Mouse (Mus musculus): Measurements from ENCODE around the gene 1700042G07Rik.
"Not testable (repeated sequence)": the region's sequence is repeated elsewhere in the genome, so short reads cannot be mapped to it uniquely, and the experiment has no call there.

The 1700042G07Rik gene

DNA sequence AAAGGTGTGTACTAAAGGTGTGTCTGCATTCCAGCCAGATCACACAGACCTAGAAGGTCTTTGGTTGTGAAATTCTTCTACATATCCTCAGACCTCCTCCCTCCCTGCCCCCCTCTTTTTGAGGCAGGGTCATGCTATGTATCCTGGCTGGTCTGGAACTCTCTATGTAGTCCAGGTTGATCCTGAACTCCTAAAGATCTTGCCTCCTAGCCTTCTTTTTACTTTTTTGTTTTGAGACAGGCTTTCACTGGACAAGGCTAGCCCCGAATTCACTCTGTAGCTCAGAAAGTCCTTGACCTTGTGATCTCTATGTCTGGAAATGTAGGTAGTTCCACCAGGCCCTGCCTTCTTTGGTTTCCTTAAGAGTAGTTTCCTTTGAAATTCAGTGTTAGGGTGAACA lies 35.7 kb downstream of the 1700042G07Rik start:
- no peak for DNase-seq (ENCODE audit: low spot score)

DNA sequence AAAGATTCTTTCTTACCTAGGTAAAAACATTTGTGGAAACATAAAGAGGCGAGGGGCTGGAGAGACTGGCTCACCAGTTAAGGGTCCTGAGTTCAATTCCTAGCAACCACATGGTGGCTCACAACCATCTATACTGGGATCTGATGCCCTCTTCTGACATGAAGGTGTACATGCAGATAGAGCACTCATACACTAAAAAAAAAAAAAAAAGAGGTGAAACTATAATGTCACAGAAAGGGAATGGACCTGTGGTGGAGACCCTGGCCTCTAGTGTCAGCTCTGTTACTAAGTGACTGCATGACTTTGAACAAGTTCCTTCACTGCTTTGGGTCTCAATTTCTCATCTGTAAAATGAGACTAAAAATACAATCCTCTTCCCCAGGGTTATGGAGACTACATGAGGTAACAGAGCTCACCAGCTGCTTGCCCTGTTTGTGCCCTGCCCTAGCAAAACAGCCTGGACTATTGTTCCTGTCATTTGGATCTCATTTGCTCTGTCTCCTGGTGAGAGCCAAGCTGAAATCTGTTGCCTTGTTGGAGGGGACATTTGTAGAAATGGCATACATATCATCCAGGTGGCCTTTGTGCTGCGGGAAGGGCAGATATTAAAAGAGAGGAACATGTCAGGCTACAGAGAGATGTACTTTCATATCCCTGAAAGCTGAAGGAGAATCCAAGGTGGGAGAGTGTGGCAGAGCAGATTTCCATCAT lies 42.9 kb downstream of the 1700042G07Rik start:
- DNase-seq (ENCODE audit: low spot score), result no peak

DNA sequence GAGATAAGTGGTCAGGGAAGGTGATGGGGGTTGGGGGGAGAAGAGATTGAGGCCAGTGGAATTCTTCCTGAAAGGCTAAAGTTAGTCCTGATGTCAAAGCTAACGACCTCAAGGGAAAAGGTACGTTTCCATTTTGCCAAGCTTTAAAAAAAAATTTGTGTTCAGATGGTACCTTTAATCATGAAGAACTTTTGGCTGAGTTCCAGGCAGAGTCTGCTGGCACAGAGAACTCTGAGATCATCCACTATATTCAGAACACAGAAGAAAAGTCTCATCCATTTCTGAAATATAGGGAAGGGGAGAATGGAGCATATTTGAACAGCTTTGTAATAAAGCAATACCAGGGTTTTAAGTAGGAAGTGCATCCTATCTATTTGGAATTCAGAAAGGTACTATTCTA lies 43.9 kb downstream of the 1700042G07Rik start:
- peak; percentile 60 for DNase-seq (ENCODE audit: low spot score)

DNA sequence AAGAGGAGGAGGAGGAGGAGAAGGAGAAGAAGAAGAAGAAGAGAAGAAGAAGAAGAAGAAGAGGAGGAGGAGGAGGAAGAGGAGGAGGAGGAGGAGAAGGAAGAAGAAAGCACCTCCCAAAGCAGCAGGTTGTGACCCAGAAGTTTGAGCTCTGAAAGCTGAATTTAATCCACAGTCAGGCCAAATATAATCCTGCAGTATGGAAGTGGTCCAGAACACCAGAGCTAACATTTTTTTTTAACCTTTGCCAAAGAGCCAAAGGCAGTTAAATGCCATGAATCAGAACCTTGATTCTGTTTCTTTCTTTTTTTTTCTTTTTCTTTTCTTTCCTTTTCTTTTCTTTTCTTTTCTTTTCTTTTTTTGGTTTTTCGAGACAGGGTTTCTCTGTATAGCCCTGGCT lies 44.5 kb downstream of the 1700042G07Rik start:
- not testable (repeated sequence) for DNase-seq (ENCODE audit: low spot score)

DNA sequence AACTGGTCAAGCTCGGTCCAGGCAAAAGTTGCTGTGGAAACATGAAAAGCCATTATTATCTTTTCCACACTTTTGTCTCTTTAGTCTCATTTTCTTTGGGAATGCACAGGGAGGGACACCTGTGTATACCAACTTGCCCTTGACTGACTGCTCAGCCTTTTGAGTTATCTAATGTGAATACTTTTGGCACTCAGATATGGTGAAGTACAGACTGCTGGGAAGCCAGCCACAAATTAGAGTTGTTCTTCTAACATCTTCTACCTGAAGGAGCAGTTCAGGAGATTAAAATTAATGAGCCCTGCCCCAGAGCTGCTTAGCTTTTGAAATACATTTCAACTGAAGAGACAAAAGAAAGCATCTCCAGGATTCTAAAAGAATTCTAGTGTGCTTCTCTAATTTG lies 45.9 kb downstream of the 1700042G07Rik start:
- no peak for DNase-seq (ENCODE audit: low spot score)

DNA sequence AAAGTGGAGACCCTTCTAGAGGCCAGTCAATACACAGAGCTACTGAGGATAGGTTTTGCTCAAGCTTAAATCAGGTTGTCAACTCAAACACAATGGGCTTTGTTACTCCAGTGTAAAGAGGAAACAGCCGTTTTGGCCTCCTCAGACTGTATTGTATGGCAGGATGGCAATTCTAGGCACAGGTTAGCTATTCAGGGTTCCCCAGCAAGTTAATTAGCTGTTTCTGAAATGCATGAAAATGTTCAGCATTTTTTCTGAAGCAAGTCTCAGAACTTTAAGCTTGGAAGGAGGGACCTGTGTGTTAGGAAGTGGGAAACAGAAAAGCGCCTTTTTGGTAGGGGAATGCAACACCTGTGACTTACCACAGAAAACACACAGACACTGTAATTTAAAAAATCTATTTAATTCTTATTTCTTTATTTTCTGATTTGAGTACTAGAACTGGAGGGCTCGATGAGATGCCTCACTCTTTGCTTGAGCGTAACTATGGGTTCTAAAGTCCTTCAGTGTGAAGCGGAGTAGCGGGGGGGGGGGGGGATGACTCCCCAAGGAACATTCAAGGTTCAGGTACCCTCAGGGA lies 47.0 kb downstream of the 1700042G07Rik start:
- DNase-seq (ENCODE audit: low spot score), result no peak

DNA sequence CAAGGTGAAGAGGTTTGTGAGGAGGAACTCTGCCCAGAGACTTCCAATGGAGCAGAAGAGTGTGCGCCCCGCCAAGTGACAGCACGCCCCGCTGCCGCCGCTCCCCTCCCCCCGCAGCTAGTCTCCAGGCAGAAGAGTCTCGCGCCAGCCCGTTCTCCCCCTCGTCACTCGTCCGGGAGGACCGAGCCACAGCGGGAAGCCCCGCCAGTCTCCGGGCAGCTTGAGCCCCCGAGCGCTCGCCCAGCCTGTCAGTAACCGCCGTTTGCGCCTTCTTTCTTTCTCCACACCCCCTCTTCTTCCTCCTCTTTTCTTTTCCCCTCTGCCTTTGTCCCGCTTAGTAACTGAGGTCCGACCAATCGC lies 47.6 kb downstream of the 1700042G07Rik start:
- no peak for DNase-seq (ENCODE audit: low spot score)

DNA sequence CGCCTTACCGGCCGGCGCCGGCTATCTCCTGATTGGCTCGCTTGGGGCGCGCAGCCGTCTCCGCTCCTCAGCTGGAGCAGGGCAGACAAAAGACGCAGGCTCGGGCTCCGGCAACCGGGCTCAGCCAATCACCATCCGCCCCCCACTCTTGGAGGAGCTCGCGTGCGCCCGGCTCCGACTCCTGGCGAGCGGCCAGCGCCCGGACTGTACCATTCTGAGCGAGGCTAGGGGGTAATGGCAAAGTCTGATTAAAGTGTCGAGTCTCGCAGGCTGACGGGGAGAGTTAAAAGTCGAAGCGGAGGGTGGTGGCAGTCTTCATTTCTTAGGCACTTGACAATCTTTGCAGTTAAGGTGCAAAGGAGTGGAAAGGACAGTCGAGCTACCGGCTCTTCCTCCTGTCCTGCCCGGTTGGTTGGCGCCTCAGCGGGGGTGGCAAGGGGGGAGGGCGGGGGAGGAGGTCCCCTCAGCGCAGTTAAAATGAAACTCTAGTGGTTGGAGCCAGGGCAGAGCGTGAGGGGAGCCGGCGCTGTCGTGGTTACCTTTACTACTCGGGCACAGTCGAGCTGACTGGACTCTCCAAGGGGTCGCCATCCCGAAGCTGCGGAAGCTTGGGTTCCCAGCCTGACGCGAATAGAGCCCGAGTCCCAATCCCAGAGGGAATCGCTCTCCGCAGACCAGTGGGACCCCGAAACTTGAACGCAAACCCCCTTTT lies 48.1 kb downstream of the 1700042G07Rik start, which contains the start of gene Pik3r3:
Gene Pik3r3 (plus strand): TSS at position 479 of the 712 bp plus-strand sequence.
- DNase-seq (ENCODE audit: low spot score), result peak; percentile 96

DNA sequence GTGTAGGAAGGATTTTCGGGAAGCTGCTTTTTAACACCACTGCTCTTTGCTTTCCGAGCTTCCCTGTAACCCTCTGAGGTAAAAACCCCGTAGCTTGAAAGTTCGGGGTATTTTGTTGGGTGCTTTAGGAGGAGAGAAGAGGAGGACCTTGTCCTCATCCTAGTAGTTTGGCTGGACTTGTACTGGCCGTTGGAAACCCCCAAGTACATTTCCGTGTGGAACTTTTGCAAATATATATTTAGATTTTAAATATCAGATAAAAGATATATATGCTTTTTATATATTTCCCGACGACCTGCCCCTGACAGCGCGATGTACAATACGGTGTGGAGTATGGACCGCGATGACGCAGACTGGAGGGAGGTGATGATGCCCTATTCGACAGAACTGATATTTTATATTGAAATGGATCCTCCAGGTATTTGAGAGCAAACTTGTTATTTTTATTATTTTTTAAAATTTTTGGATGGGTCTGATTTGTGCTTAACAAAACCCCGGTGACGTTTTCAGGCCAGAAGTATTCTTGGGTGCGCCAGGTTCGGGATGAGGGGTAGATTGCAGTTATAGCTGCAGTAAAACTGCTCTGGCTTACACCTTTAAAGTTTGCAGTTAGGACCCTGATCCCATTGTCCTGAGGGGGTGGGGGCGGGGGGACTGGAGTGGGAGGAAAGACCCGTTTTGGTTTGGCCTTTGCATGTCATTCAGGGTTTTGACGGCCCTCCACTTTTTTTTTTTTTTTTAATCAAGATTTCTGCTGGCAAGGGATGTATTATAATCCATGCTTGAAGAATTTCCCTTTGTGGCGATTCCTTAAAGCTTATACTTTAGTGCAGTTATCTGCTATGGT lies 49.0 kb downstream of the 1700042G07Rik start:
- peak; percentile 39 for DNase-seq (ENCODE audit: low spot score)

DNA sequence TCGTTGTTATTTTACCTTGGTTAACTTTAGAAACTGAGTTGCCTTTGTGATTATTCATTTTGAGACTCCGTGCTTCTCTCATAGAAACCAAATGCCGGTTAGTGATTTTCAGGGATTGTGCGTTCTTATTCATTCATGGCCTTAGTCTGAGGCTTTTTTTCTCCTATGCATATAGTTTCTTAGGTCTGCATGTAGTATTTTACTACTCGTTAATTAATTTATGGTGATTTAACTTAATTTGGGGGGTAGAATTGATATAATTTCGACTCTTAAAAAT lies 49.6 kb downstream of the 1700042G07Rik start:
- peak; percentile 26 for DNase-seq (ENCODE audit: low spot score)
